Mouse (Mus musculus): Measurements from ENCODE around the gene Dynlt1f.
"Not testable (repeated sequence)": the region's sequence is repeated elsewhere in the genome, so short reads cannot be mapped to it uniquely, and the experiment has no call there.

GRCm38 (mm10) chr17:6681721-6682120 is 26.0 kb upstream of the Dynlt1f start:
- TF ChIP-seq EP300, CTCF (IDR thresholded peaks at IDR 0.05; ENCODE audit: low read depth): not testable (repeated sequence)

Data from heart, postnatal 0 days (tissue).